Mouse (Mus musculus) liver, postnatal 0 days (tissue): ENCODE measurements around the gene Akip1.

Experiments used
- CTCF ChIP-seq: sonication (generic); IDR thresholded peaks from 2 replicates; pipeline ENCODE4 v1.5.1; 2016; ENCODE audit warnings: antibody characterized with exemption, low read depth
- EP300 ChIP-seq: IDR thresholded peaks from 2 replicates; pipeline ENCODE4 v1.6.1; 2016; ENCODE audit warnings: antibody characterized with exemption, low read depth, mild to moderate bottlenecking

GRCm38 (mm10) chr7:109671581-109672471 is 31.7 kb upstream of the Akip1 start:
- TF ChIP-seq CTCF: no peak
- TF ChIP-seq EP300: no peak
